ENCODE assay signal across 8 mouse cellular contexts in genomic region chr11:106391546-106392188, GRCm38 (mm10). TPM values are rescaled to one million over a fixed set of nuclear protein-coding genes. Genes with fewer than 3 reads are reported as not detected.
DNase-seq lines count a peak whose midpoint lies in the region; ATAC-seq and TF ChIP-seq lines count a peak whose summit lies in the region.

No protein-coding gene starts in this region.

- H3K27ac ChIP-seq in hindbrain, embryonic 13.5 days = no peak overlapping the region

- 31% methylated on average over 6 of the region's 6 CpGs for WGBS in hindbrain, embryonic 13.5 days

- in situ Hi-C loops in Patski (cut with MboI; ENCODE audit: low pct_unique_long_range_greater_than_20kb) = loop anchor here (5.0 kb wide), 2 partner anchors 64 to 89 kb away; partner anchors contain the start of gene Gh

- H3K9me3 ChIP-seq in hindbrain, embryonic 13.5 days = no peaks in the 10 kb centered on the region

- no peaks in the 10 kb centered on the region for H3K4me1 ChIP-seq in hindbrain, embryonic 13.5 days (replicated peaks)

- DNase-seq in Patski (ENCODE audit: low read depth, low spot score) = peak; percentile 20
- DNase-seq in cerebellum, adult 11 months = peak; percentile 53
- peak; percentile 84 for DNase-seq in forelimb bud, embryonic 11.5 days (ENCODE audit: low read depth, low spot score)
- DNase-seq in layer of hippocampus, postnatal 10 days (ENCODE audit: low spot score in 2 of 2) = peak; percentile 67 to 77
- peak; percentile 85 for DNase-seq in lung, postnatal 10 days
- DNase-seq in retina, embryonic 14.5 days (ENCODE audit: low spot score) = peak; percentile 92
- DNase-seq in thymus, postnatal 4 days = peak; percentile 78

- no peak overlapping the region for H3K4me2 ChIP-seq in hindbrain, embryonic 13.5 days

- 0 out of 2 replicates have a peak, but pooled peaks cover 7% of the 10 kb centered on the region for H3K36me3 ChIP-seq in hindbrain, embryonic 13.5 days

- TF ChIP-seq CTCF in Patski (IDR thresholded peaks at IDR 0.05) = peak; percentile 88

- POLR2A ChIA-PET in Patski (lab: Charles Lee) = no interaction called here

- no peak overlapping the region for H3K9ac ChIP-seq in hindbrain, embryonic 13.5 days

- CTCF ChIA-PET in Patski (lab: Charles Lee) = interaction anchor here (1.0 to 2.1 kb wide), 6 partner anchors 9 to 135 kb away, joined by 3 to 7 read pairs (median 3); no protein-coding TSS in a partner anchor

- no peaks in the 10 kb centered on the region for H3K27me3 ChIP-seq in Patski
- H3K27me3 ChIP-seq in hindbrain, embryonic 13.5 days = no peaks in the 10 kb centered on the region

- H3K4me3 ChIP-seq in hindbrain, embryonic 13.5 days = no peak overlapping the region

- no peak for ATAC-seq in Patski
- ATAC-seq in hindbrain, embryonic 13.5 days (ENCODE audit: low FRiP score) = peak; percentile 52; the same call in 1 of the 2 replicates

RNA-seq across cellular contexts. Expression of gene Icam2, which starts 3.8 kb away (rescaled TPM):
- not detected for polyA plus RNA-seq in Patski (2021)
- polyA plus RNA-seq in hindbrain, embryonic 13.5 days (2015; fragmentation: Nextera tagmentation; extraction: Ambion mirVana) = 12.8 and 13.8 TPM in 2 replicates
- 1 to 10 TPM; 4.6 to 4.7 TPM for total RNA-seq in layer of hippocampus, postnatal 10 days (2021)

RNA-seq across cellular contexts. Expression of gene Prr29, which starts 26.4 kb away (rescaled TPM):
- not detected for polyA plus RNA-seq in Patski (2021)
- not detected in 2 replicates for polyA plus RNA-seq in hindbrain, embryonic 13.5 days (2015; fragmentation: Nextera tagmentation; extraction: Ambion mirVana)
- total RNA-seq in layer of hippocampus, postnatal 10 days (2021) = under 1 TPM in 1 of 2 experiments, not detected in 1; 0.91 TPM

RNA-seq across cellular contexts. Expression of gene Scn4a, which starts 38.6 kb away (rescaled TPM):
- polyA plus RNA-seq in Patski (2021) = 0.08 TPM
- polyA plus RNA-seq in hindbrain, embryonic 13.5 days (2015; fragmentation: Nextera tagmentation; extraction: Ambion mirVana) = 0.03 TPM in 1 of 2 replicates, not detected in the other
- total RNA-seq in layer of hippocampus, postnatal 10 days (2021) = under 1 TPM in 1 of 2 experiments, not detected in 1; 0.38 TPM

Comparison
In these comparisons a context has a peak if more than half of its experiments do, and no peak if none do; other contexts are left out.
1. DNase-seq: peak in every context shown above with its lines; median percentile 92 in retina, embryonic 14.5 days; 85 in lung, postnatal 10 days; 84 in forelimb bud, embryonic 11.5 days; 78 in thymus, postnatal 4 days; 72 in layer of hippocampus, postnatal 10 days; 53 in cerebellum, adult 11 months; 20 in Patski.
2. RNA of gene Icam2, which starts 3.8 kb away (polyA plus RNA-seq): 12.8 to 13.8 TPM in hindbrain, embryonic 13.5 days; not detected in Patski (single experiment); every median in the first group is over 10 times any median in the second.